Mouse (Mus musculus) left cerebral cortex, adult 9 months (tissue): Measurements from ENCODE around the gene Rbm12b1.
"Not testable (repeated sequence)": the region's sequence is repeated elsewhere in the genome, so short reads cannot be mapped to it uniquely, and the experiment has no call there.

Experiments
- DNase-seq, 2 experiments: peaks; one replicate each; pipeline ENCODE4 v3.0.0; 2022; ENCODE audit warnings: low spot score in 2 of 2

Gene Rbm12b1

GRCm38 (mm10) chr4:12140141-12140567, at the start of gene Rbm12b1:
Rbm12b1 (plus strand) TSS chr4:12140264.
- DNase-seq: peak; percentile 38 to 84

- peak in 1 of 2 experiments; percentile 10 for DNase-seq
Observed at GRCm38 (mm10) chr4:12140592-12141062, 563 bp downstream of the Rbm12b1 start.

- not testable (repeated sequence) for DNase-seq
Observed at GRCm38 (mm10) chr4:12141516-12141915, 1.5 kb downstream of the Rbm12b1 start.

GRCm38 (mm10) chr4:12147660-12148059, 7.6 kb downstream of the Rbm12b1 start:
- DNase-seq: no peak

- no peak for DNase-seq
Observed at GRCm38 (mm10) chr4:12170986-12171317, 30.9 kb downstream of the Rbm12b1 start.

- peak in 1 of 2 experiments; percentile 44 for DNase-seq
Observed at GRCm38 (mm10) chr4:12171318-12172091, 31.4 kb downstream of the Rbm12b1 start, which contains the start of gene Fam92a. Fam92a (minus strand) TSS chr4:12172015.

GRCm38 (mm10) chr4:12178992-12179391, 38.9 kb downstream of the Rbm12b1 start:
- DNase-seq: peak in 1 of 2 experiments; percentile 54
